Mouse (Mus musculus) cerebellum, adult 2 months (tissue): Measurements from ENCODE around the gene Als2cr12.
"Not testable (repeated sequence)": the region's sequence is repeated elsewhere in the genome, so short reads cannot be mapped to it uniquely, and the experiment has no call there.

Experiments
- CTCF ChIP-seq: fragments of 200-500 bp; IDR thresholded peaks from 2 replicates; pipeline ENCODE4 v1.5.1; 2011; ENCODE audit warnings: low read depth, mild to moderate bottlenecking, control low read depth, low read length, moderate library complexity, borderline replicate concordance; ENCODE audit not compliant: insufficient read depth
- POLR2A ChIP-seq: fragments of 200-500 bp; IDR thresholded peaks from 2 replicates; pipeline ENCODE4 v1.6.1; 2011; ENCODE audit warnings: low read length, control low read depth, borderline replicate concordance; ENCODE audit not compliant: insufficient read depth

DNA sequence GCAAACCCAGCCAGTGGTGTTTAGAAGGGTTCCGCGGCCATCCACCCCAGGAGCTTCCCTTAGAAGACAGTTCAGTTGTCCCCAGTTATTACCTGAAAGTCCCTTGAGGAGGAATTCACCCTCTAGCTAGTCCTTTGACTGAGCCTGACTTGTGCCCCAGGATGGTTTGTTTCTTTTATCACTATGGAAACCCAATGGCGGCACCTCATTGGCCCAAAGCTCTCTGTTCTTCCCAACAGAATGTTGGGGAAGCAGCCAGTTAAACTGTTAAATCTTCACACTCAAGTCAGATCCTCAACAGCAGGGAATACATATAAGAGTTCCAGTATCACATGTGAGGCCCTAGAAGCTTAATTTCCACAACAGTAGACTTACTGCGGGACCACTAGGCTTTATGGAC, at the start of gene Als2cr12:
- TF ChIP-seq CTCF, POLR2A: not testable (repeated sequence)
